Comparison of ENCODE assay signal across 7 mouse cellular contexts in genomic region chr11:70647716-70648420, GRCm38 (mm10). TPM values are rescaled to one million over a fixed set of nuclear protein-coding genes. Genes with fewer than 3 reads are reported as not detected.
DNase-seq lines count a peak whose midpoint lies in the region; ATAC-seq and TF ChIP-seq lines count a peak whose summit lies in the region.

No protein-coding gene starts in this region.

- H3K4me3 ChIP-seq in testis, adult 2 months (ENCODE audit: control insufficient read depth, low read depth, low read length) = peak overlapping the region; percentile 98
- H3K4me3 ChIP-seq in limb, embryonic 14.5 days (replicated peaks; ENCODE audit: low read length) = peak overlapping the region; percentile 75
- peak overlapping the region; percentile 70 for H3K4me3 ChIP-seq in neural tube, embryonic 12.5 days

- 2% methylated on average over 28 of the region's 28 CpGs for WGBS in limb, embryonic 14.5 days
- WGBS in neural tube, embryonic 12.5 days = 3% methylated on average over 28 of the region's 28 CpGs

- no peak; the same call in 1 of the 2 replicates for TF ChIP-seq POLR2A in testis, adult 2 months (IDR thresholded peaks at IDR 0.05; ENCODE audit: control insufficient read depth, low read depth, low read length)
- no peak for TF ChIP-seq POLR2A in limb, embryonic 14.5 days (IDR thresholded peaks at IDR 0.05; ENCODE audit: borderline replicate concordance, extremely low read depth, insufficient read depth, insufficient read length)

- H3K27ac ChIP-seq in testis, adult 2 months (ENCODE audit: control insufficient read depth, insufficient read depth, low read depth, low read length) = peak overlapping the region; percentile 99
- H3K27ac ChIP-seq in limb, embryonic 14.5 days (replicated peaks; ENCODE audit: low read depth, low read length) = peak overlapping the region; percentile 93
- H3K27ac ChIP-seq in neural tube, embryonic 12.5 days = peak overlapping the region; percentile 88

- H3K27me3 ChIP-seq in testis, adult 2 months (ENCODE audit: control insufficient read depth, insufficient read depth, low read length) = no peaks in the 10 kb centered on the region
- no peaks in the 10 kb centered on the region for H3K27me3 ChIP-seq in limb, embryonic 14.5 days (ENCODE audit: control insufficient read depth, insufficient read depth, low read length)
- H3K27me3 ChIP-seq in neural tube, embryonic 12.5 days (replicated peaks) = no peaks in the 10 kb centered on the region

- peaks cover 18% of the 10 kb centered on the region for H3K4me1 ChIP-seq in testis, adult 2 months (ENCODE audit: control insufficient read depth, insufficient read depth, low read length)
- H3K4me1 ChIP-seq in limb, embryonic 14.5 days (ENCODE audit: control insufficient read depth, insufficient read depth, low read length) = peaks cover 25% of the 10 kb centered on the region
- peaks cover 50% of the 10 kb centered on the region for H3K4me1 ChIP-seq in neural tube, embryonic 12.5 days

- H3K9ac ChIP-seq in limb, embryonic 14.5 days (ENCODE audit: low read depth, low read length, severe bottlenecking) = peak overlapping the region; percentile 76
- H3K9ac ChIP-seq in neural tube, embryonic 12.5 days = peak overlapping the region; percentile 86

- no peak for DNase-seq in testis, postnatal 14 days (ENCODE audit: low spot score)
- DNase-seq in cerebellum, postnatal 25 days = peak; percentile 39 to 53
- peak; percentile 50 for DNase-seq in heart, postnatal 4 days
- no peak for DNase-seq in limb, embryonic 14.5 days (ENCODE audit: low spot score)
- DNase-seq in frontal cortex, adult 2 months (ENCODE audit: extremely low spot score in 1 of 2, low spot score in 1 of 2) = no peak

- H3K9me3 ChIP-seq in limb, embryonic 14.5 days (ENCODE audit: control insufficient read depth, low read length) = no peaks in the 10 kb centered on the region
- no peaks in the 10 kb centered on the region for H3K9me3 ChIP-seq in neural tube, embryonic 12.5 days

- no peak for ATAC-seq in limb, embryonic 14.5 days (ENCODE audit: low FRiP score, low read depth)
- ATAC-seq in neural tube, embryonic 12.5 days (ENCODE audit: low FRiP score, low read depth) = peak; percentile 27; the same call in 1 of the 2 replicates

- H3K4me2 ChIP-seq in limb, embryonic 14.5 days (replicated peaks; ENCODE audit: low read depth, low read length, severe bottlenecking) = peak overlapping the region; percentile 89
- H3K4me2 ChIP-seq in neural tube, embryonic 12.5 days (replicated peaks) = peak overlapping the region; percentile 99

- TF ChIP-seq CTCF in testis, adult 2 months (IDR thresholded peaks at IDR 0.05; ENCODE audit: control insufficient read depth, insufficient read depth, insufficient replicate concordance, low read depth, low read length) = no peak

- no peaks in the 10 kb centered on the region; the same call in 1 of the 2 replicates for H3K36me3 ChIP-seq in testis, adult 2 months (ENCODE audit: control insufficient read depth, insufficient read depth, low read length)
- H3K36me3 ChIP-seq in limb, embryonic 14.5 days (ENCODE audit: control insufficient read depth, insufficient read depth, low read length) = peaks cover 71% of the 10 kb centered on the region
- peaks cover 62% of the 10 kb centered on the region for H3K36me3 ChIP-seq in neural tube, embryonic 12.5 days

RNA-seq across cellular contexts. Expression of gene Slc25a11, which starts 0.6 kb away (rescaled TPM):
- polyA plus RNA-seq in testis, adult 2 months (2012; rRNA removed) = 27.2 and 29.4 TPM in 2 replicates
- 100 to 1,000 TPM; 311 to 313 TPM for total RNA-seq in heart, postnatal 4 days (2021)
- 134 and 150 TPM in 2 replicates for polyA plus RNA-seq in limb, embryonic 14.5 days (2012; rRNA removed)
- polyA plus RNA-seq in limb, embryonic 14.5 days (2014; fragmentation: Nextera tagmentation; extraction: Ambion mirVana) = 159 and 163 TPM in 2 replicates
- polyA plus RNA-seq in neural tube, embryonic 12.5 days (2016; fragmentation: Nextera tagmentation; extraction: Ambion mirVana) = 152 TPM in 2 replicates
- 132 and 138 TPM in 2 replicates for polyA plus RNA-seq in frontal cortex, adult 2 months (2012; rRNA removed)

RNA-seq across cellular contexts. Expression of gene Rnf167, which starts 0.8 kb away (rescaled TPM):
- polyA plus RNA-seq in testis, adult 2 months (2012; rRNA removed) = 77.6 and 77.8 TPM in 2 replicates
- total RNA-seq in heart, postnatal 4 days (2021) = 10 to 100 TPM; 42.1 to 42.8 TPM
- 96.3 and 110 TPM in 2 replicates for polyA plus RNA-seq in limb, embryonic 14.5 days (2012; rRNA removed)
- 109 and 119 TPM in 2 replicates for polyA plus RNA-seq in limb, embryonic 14.5 days (2014; fragmentation: Nextera tagmentation; extraction: Ambion mirVana)
- 91.0 and 101 TPM in 2 replicates for polyA plus RNA-seq in neural tube, embryonic 12.5 days (2016; fragmentation: Nextera tagmentation; extraction: Ambion mirVana)
- polyA plus RNA-seq in frontal cortex, adult 2 months (2012; rRNA removed) = 119 and 125 TPM in 2 replicates

RNA-seq across cellular contexts. Expression of gene Pfn1, which starts 6.6 kb away (rescaled TPM):
- polyA plus RNA-seq in testis, adult 2 months (2012; rRNA removed) = 113 and 158 TPM in 2 replicates
- 100 to 1,000 TPM; 572 to 580 TPM for total RNA-seq in heart, postnatal 4 days (2021)
- 946 and 1,024 TPM in 2 replicates for polyA plus RNA-seq in limb, embryonic 14.5 days (2012; rRNA removed)
- polyA plus RNA-seq in limb, embryonic 14.5 days (2014; fragmentation: Nextera tagmentation; extraction: Ambion mirVana) = 1,646 and 1,675 TPM in 2 replicates
- polyA plus RNA-seq in neural tube, embryonic 12.5 days (2016; fragmentation: Nextera tagmentation; extraction: Ambion mirVana) = 1,155 and 1,157 TPM in 2 replicates
- 273 and 299 TPM in 2 replicates for polyA plus RNA-seq in frontal cortex, adult 2 months (2012; rRNA removed)

RNA-seq across cellular contexts. Expression of gene Gp1ba, which starts 8.9 kb away (rescaled TPM):
- polyA plus RNA-seq in testis, adult 2 months (2012; rRNA removed) = 0.13 and 0.19 TPM in 2 replicates
- under 1 TPM; 0.16 to 0.26 TPM for total RNA-seq in heart, postnatal 4 days (2021)
- polyA plus RNA-seq in limb, embryonic 14.5 days (2012; rRNA removed) = 0.47 and 0.69 TPM in 2 replicates
- polyA plus RNA-seq in limb, embryonic 14.5 days (2014; fragmentation: Nextera tagmentation; extraction: Ambion mirVana) = 0.48 and 0.56 TPM in 2 replicates
- 0.26 and 0.49 TPM in 2 replicates for polyA plus RNA-seq in neural tube, embryonic 12.5 days (2016; fragmentation: Nextera tagmentation; extraction: Ambion mirVana)
- not detected in 2 replicates for polyA plus RNA-seq in frontal cortex, adult 2 months (2012; rRNA removed)

RNA-seq across cellular contexts. Expression of gene Eno3, which starts 9.1 kb away (rescaled TPM):
- polyA plus RNA-seq in testis, adult 2 months (2012; rRNA removed) = 85.9 and 101 TPM in 2 replicates
- total RNA-seq in heart, postnatal 4 days (2021) = 1,000 to 10,000 TPM; 1,339 to 1,391 TPM
- polyA plus RNA-seq in limb, embryonic 14.5 days (2012; rRNA removed) = 75.3 and 84.6 TPM in 2 replicates
- 60.3 and 89.9 TPM in 2 replicates for polyA plus RNA-seq in limb, embryonic 14.5 days (2014; fragmentation: Nextera tagmentation; extraction: Ambion mirVana)
- polyA plus RNA-seq in neural tube, embryonic 12.5 days (2016; fragmentation: Nextera tagmentation; extraction: Ambion mirVana) = 19.3 and 20.1 TPM in 2 replicates
- polyA plus RNA-seq in frontal cortex, adult 2 months (2012; rRNA removed) = 23.9 and 28.4 TPM in 2 replicates

Comparison
In these comparisons a context has a peak if more than half of its experiments do, and no peak if none do; other contexts are left out.
1. DNase-seq: peak in cerebellum, postnatal 25 days (2 of 2) and heart, postnatal 4 days (single experiment); none in testis, postnatal 14 days (single experiment), limb, embryonic 14.5 days (single experiment) and frontal cortex, adult 2 months (0 of 2).
2. Peak in every context shown above with its lines, with median percentiles within 50 percentile points of each other: H3K27ac ChIP-seq and H3K4me3 ChIP-seq.